Mouse (Mus musculus): Measurements from ENCODE around the gene Bpgm. TPM values are rescaled to one million over a fixed set of nuclear protein-coding genes. Genes with fewer than 3 reads are reported as not detected.

The Bpgm gene
- polyA plus RNA-seq, 1 experiment from 2014 or later: 96.2 TPM

GRCm38 (mm10) chr6:34552489-34553157, 76.6 kb downstream of the Bpgm start:
- no peak overlapping the region for H3K4me2 ChIP-seq (ENCODE audit: low read length)
- no peaks in the 10 kb centered on the region for H3K4me1 ChIP-seq (ENCODE audit: control insufficient read depth, insufficient read depth, low read length)
- H3K9ac ChIP-seq (ENCODE audit: low read depth, low read length): no peak overlapping the region
- H3K27ac ChIP-seq (ENCODE audit: low read length): no peak overlapping the region
- H3K36me3 ChIP-seq (ENCODE audit: control insufficient read depth, insufficient read depth, low read length): no peaks in the 10 kb centered on the region
- WGBS: 87% methylated on average over 4 of the region's 4 CpGs
- no peaks in the 10 kb centered on the region for H3K9me3 ChIP-seq (replicated peaks; ENCODE audit: control insufficient read depth, low read length, poor library complexity, severe bottlenecking)
- ATAC-seq: no peak
- H3K27me3 ChIP-seq (ENCODE audit: control insufficient read depth, insufficient read depth, low read depth, low read length): no peaks in the 10 kb centered on the region
- H3K4me3 ChIP-seq (ENCODE audit: low read depth, low read length): no peak overlapping the region

GRCm38 (mm10) chr6:34554291-34554997, 78.4 kb downstream of the Bpgm start:
- WGBS: 80% methylated on average over 9 of the region's 9 CpGs
- H3K4me3 ChIP-seq (ENCODE audit: low read depth, low read length): no peak overlapping the region

More at GRCm38 (mm10) chr6:34554291-34554997, 78.4 kb downstream of the Bpgm start:
- H3K9ac ChIP-seq (ENCODE audit: low read depth, low read length): no peak overlapping the region
- H3K27me3 ChIP-seq (ENCODE audit: control insufficient read depth, insufficient read depth, low read depth, low read length): no peaks in the 10 kb centered on the region
- H3K27ac ChIP-seq (ENCODE audit: low read length): no peak overlapping the region
- H3K4me2 ChIP-seq (ENCODE audit: low read length): no peak overlapping the region
- H3K9me3 ChIP-seq (replicated peaks; ENCODE audit: control insufficient read depth, low read length, poor library complexity, severe bottlenecking): no peaks in the 10 kb centered on the region
- H3K4me1 ChIP-seq (ENCODE audit: control insufficient read depth, insufficient read depth, low read length): no peaks in the 10 kb centered on the region
- no peak for ATAC-seq
- no peaks in the 10 kb centered on the region for H3K36me3 ChIP-seq (ENCODE audit: control insufficient read depth, insufficient read depth, low read length)

Other genes with a start within 250 kb of the Bpgm start
- 105 and 108 TPM in 2 replicates for gene Akr1b3, start 158.7 kb upstream of the Bpgm start, polyA plus RNA-seq (2015; fragmentation: Nextera tagmentation; extraction: Ambion mirVana)
- gene Akr1b8, start 122.1 kb upstream of the Bpgm start, polyA plus RNA-seq (2015; fragmentation: Nextera tagmentation; extraction: Ambion mirVana): 2.7 and 3.1 TPM in 2 replicates
- gene Akr1b10, start 92.0 kb upstream of the Bpgm start, polyA plus RNA-seq (2015; fragmentation: Nextera tagmentation; extraction: Ambion mirVana): 8.2 and 11.9 TPM in 2 replicates
- gene Akr1b7, start 63.9 kb upstream of the Bpgm start, polyA plus RNA-seq (2015; fragmentation: Nextera tagmentation; extraction: Ambion mirVana): not detected in 2 replicates
- gene Cald1, start 122.3 kb downstream of the Bpgm start, polyA plus RNA-seq (2015; fragmentation: Nextera tagmentation; extraction: Ambion mirVana): 52.1 and 58.2 TPM in 2 replicates